Mouse (Mus musculus): Measurements from ENCODE around the gene Adgrg7. TPM values are rescaled to one million over a fixed set of nuclear protein-coding genes. Genes with fewer than 3 reads are reported as not detected.
A peak's percentile ranks its signal among the peaks of the same experiment; 100 is the strongest.

The Adgrg7 gene
- polyA plus RNA-seq, 1 experiment from 2014 or later: not detected

GRCm38 (mm10) chr16:56799541-56800029 is 3.9 kb upstream of the Adgrg7 start:
- ATAC-seq (ENCODE audit: insufficient read depth) (no peak), DNase-seq (no peak)
- H3K27me3 ChIP-seq (ENCODE audit: insufficient read depth, low read length): no peaks in the 10 kb centered on the region
- no peaks in the 10 kb centered on the region for H3K9me3 ChIP-seq (ENCODE audit: low read depth, low read length)
- no peak overlapping the region for H3K9ac ChIP-seq
- H3K36me3 ChIP-seq (ENCODE audit: insufficient read depth): no peaks in the 10 kb centered on the region
- H3K4me2 ChIP-seq: no peak overlapping the region
- no peak for TF ChIP-seq CTCF (IDR thresholded peaks at IDR 0.05; ENCODE audit: low read depth)
- no peak overlapping the region for H3K4me3 ChIP-seq (ENCODE audit: low read depth, low read length)
- whole genome bisulfite sequencing: 89% methylated on average over 3 of the region's 3 CpGs
- no peaks in the 10 kb centered on the region for H3K4me1 ChIP-seq (ENCODE audit: insufficient read depth)
- no peak overlapping the region for H3K27ac ChIP-seq (ENCODE audit: low read depth)

DNA sequence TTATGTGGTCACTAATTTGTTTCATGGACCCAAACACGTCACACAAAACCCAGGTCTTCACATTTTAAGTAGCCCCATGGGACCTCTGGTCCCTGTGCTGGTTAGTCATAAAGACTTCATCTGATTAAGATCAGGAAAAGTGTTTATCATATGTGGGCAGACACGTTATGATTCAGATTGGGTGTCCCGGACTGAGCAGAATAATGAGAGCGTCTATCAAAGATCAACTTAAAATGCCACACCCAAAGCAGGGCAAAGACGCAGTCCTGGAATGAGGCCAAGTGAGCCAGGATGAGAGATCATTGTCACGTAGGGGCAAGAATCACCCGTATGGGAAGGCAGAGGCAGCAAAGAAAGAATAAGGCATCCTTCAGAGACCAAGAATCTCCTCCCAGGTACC is 3.2 kb upstream of the Adgrg7 start:
- H3K27me3 ChIP-seq (ENCODE audit: insufficient read depth, low read length): no peaks in the 10 kb centered on the region
- H3K36me3 ChIP-seq (ENCODE audit: insufficient read depth): no peaks in the 10 kb centered on the region
- DNase-seq (no peak), ATAC-seq (ENCODE audit: insufficient read depth) (no peak)
- no peaks in the 10 kb centered on the region for H3K4me1 ChIP-seq (ENCODE audit: insufficient read depth)
- H3K9ac ChIP-seq: no peak overlapping the region
- no peaks in the 10 kb centered on the region for H3K9me3 ChIP-seq (ENCODE audit: low read depth, low read length)
- H3K4me3 ChIP-seq (ENCODE audit: low read depth, low read length): no peak overlapping the region
- TF ChIP-seq CTCF (IDR thresholded peaks at IDR 0.05; ENCODE audit: low read depth): no peak
- H3K4me2 ChIP-seq: no peak overlapping the region
- no peak overlapping the region for H3K27ac ChIP-seq (ENCODE audit: low read depth)
- WGBS: 66% methylated on average over 7 of the region's 7 CpGs

GRCm38 (mm10) chr16:56794383-56795144 is 1.1 kb downstream of the Adgrg7 start:
- no peak overlapping the region for H3K27ac ChIP-seq (ENCODE audit: low read depth)
- H3K9ac ChIP-seq: no peak overlapping the region
- DNase-seq: no peak
- no peaks in the 10 kb centered on the region for H3K9me3 ChIP-seq (ENCODE audit: low read depth, low read length)
- H3K4me2 ChIP-seq: no peak overlapping the region
- H3K27me3 ChIP-seq (ENCODE audit: insufficient read depth, low read length): no peaks in the 10 kb centered on the region
- H3K4me3 ChIP-seq (ENCODE audit: low read depth, low read length): no peak overlapping the region
- no peaks in the 10 kb centered on the region for H3K4me1 ChIP-seq (ENCODE audit: insufficient read depth)
- no peak for ATAC-seq (ENCODE audit: insufficient read depth)
- H3K36me3 ChIP-seq (ENCODE audit: insufficient read depth): no peaks in the 10 kb centered on the region
- 85% methylated on average over 7 of the region's 7 CpGs for WGBS
- no peak for TF ChIP-seq CTCF (IDR thresholded peaks at IDR 0.05; ENCODE audit: low read depth)

GRCm38 (mm10) chr16:56793778-56794177 is 1.9 kb downstream of the Adgrg7 start:
- TF ChIP-seq CTCF (IDR thresholded peaks at IDR 0.05; ENCODE audit: low read depth): no peak
- H3K4me2 ChIP-seq: no peak overlapping the region
- DNase-seq (no peak), ATAC-seq (ENCODE audit: insufficient read depth) (no peak)
- WGBS: 67% methylated on average over 1 of the region's 1 CpGs
- no peaks in the 10 kb centered on the region for H3K4me1 ChIP-seq (ENCODE audit: insufficient read depth)
- no peaks in the 10 kb centered on the region for H3K27me3 ChIP-seq (ENCODE audit: insufficient read depth, low read length)
- no peak overlapping the region for H3K9ac ChIP-seq
- H3K27ac ChIP-seq (ENCODE audit: low read depth): no peak overlapping the region
- H3K9me3 ChIP-seq (ENCODE audit: low read depth, low read length): no peaks in the 10 kb centered on the region
- H3K4me3 ChIP-seq (ENCODE audit: low read depth, low read length): no peak overlapping the region
- H3K36me3 ChIP-seq (ENCODE audit: insufficient read depth): no peaks in the 10 kb centered on the region

DNA sequence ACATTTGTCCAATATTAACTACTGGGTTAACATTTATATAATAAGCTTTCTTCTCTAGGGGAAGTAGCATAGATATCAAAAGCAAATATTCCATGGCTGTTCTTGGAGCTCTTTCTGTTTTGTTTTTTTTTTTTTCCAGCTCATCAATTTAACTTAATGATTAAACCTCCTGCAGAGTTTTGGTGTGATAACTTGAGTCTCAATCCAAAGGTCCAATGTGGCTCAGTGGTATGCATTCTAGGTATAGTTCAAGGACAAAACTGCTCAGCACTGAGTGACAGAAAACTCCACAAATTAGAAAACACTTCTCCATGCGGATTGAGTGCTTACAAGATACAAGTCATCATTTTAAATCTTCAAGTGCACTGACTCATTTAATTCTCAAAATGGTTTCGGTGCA is 9.7 kb downstream of the Adgrg7 start:
- no peak for ATAC-seq (ENCODE audit: insufficient read depth)

DNA sequence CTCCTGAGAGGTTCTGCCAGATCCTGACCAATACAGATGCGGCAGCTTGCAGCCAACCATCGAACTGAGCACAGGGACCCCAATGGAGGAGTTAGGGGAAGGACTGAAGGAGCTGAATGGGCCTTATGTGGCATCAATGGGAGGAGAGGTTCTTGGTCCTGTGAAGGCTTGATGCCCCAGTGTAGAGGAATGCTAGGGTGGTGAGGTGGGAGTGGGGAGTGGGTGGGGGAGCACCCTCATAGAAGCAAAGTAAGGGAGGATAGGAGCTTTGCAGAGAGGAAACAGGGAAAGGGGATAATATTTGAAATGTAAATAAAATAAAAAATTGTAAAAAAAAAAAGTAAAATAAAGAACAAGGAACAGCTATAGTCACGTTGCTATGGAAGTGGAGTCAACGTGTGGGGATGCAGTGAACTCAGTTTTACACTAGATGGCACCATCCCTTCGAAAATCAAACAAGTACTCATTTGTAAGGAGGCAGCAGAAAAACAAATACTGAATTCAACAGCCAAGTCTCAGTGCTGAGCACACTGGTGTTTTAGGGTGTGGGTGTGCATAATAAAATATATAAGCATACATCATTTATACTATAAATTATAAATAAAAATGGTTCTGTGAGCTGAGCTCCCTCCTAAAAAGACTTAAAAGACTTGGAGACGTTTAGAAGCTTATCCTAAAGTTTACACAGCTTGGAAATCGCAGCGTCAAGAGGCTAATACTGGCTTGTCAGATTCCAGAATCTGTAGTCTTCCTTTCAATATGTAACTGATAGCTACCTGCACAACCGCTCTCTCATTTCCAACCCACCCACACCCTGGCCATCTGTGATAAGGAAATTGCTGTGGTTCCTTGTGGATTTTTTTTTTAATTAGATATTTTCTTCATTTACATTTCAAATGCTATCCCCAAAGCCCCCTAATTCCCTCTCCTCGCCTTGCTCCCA is 24.2 kb downstream of the Adgrg7 start:
- ATAC-seq (ENCODE audit: insufficient read depth) (peak; percentile 83), DNase-seq (peak; percentile 85)
- Histone ChIP-seq H3K9ac (no peak overlapping the region), H3K4me2 (no peak overlapping the region), H3K36me3 (ENCODE audit: insufficient read depth) (no peaks in the 10 kb centered on the region), H3K4me1 (ENCODE audit: insufficient read depth) (no peaks in the 10 kb centered on the region), H3K27ac (ENCODE audit: low read depth) (no peak overlapping the region), H3K4me3 (ENCODE audit: low read depth, low read length) (no peak overlapping the region), H3K27me3 (ENCODE audit: insufficient read depth, low read length) (no peaks in the 10 kb centered on the region), H3K9me3 (ENCODE audit: low read depth, low read length) (no peaks in the 10 kb centered on the region)
- WGBS: 33% methylated on average over 10 of the region's 10 CpGs
- TF ChIP-seq CTCF (IDR thresholded peaks at IDR 0.05; ENCODE audit: low read depth): peak; percentile 84

More for the DNA sequence above, 9.7 kb downstream of the Adgrg7 start:
- no peaks in the 10 kb centered on the region for H3K27me3 ChIP-seq (ENCODE audit: insufficient read depth, low read length)
- H3K4me1 ChIP-seq (ENCODE audit: insufficient read depth): no peaks in the 10 kb centered on the region
- WGBS: 88% methylated on average over 2 of the region's 2 CpGs
- no peak for DNase-seq
- no peak overlapping the region for H3K9ac ChIP-seq
- H3K9me3 ChIP-seq (ENCODE audit: low read depth, low read length): no peaks in the 10 kb centered on the region
- no peak overlapping the region for H3K4me2 ChIP-seq
- H3K27ac ChIP-seq (ENCODE audit: low read depth): no peak overlapping the region
- H3K36me3 ChIP-seq (ENCODE audit: insufficient read depth): no peaks in the 10 kb centered on the region
- no peak overlapping the region for H3K4me3 ChIP-seq (ENCODE audit: low read depth, low read length)
- TF ChIP-seq CTCF (IDR thresholded peaks at IDR 0.05; ENCODE audit: low read depth): no peak

GRCm38 (mm10) chr16:56729060-56729459 is 66.6 kb downstream of the Adgrg7 start:
- Histone ChIP-seq H3K36me3 (ENCODE audit: insufficient read depth) (no peaks in the 10 kb centered on the region), H3K9ac (no peak overlapping the region), H3K27me3 (ENCODE audit: insufficient read depth, low read length) (no peaks in the 10 kb centered on the region), H3K4me1 (ENCODE audit: insufficient read depth) (no peaks in the 10 kb centered on the region), H3K4me2 (no peak overlapping the region), H3K27ac (ENCODE audit: low read depth) (no peak overlapping the region), H3K4me3 (ENCODE audit: low read depth, low read length) (no peak overlapping the region), H3K9me3 (ENCODE audit: low read depth, low read length) (no peaks in the 10 kb centered on the region)
- DNase-seq: no peak
- 29% methylated on average over 1 of the region's 1 CpGs for WGBS
- ATAC-seq (ENCODE audit: insufficient read depth): no peak
- no peak for TF ChIP-seq CTCF (IDR thresholded peaks at IDR 0.05; ENCODE audit: low read depth)

All from lung, embryonic 14.5 days (tissue).